Mouse (Mus musculus) forebrain, embryonic 14.5 days (tissue): ENCODE measurements at regions not wholly inside any gene's neighbourhood (a gene's known extent, or its start where the extent isn't known, plus 50 kb on each side); places are given as distances from the start of the nearest gene placed in this dataset.
A peak's percentile ranks its signal among the peaks of the same experiment; 100 is the strongest.

Experiments
- ATAC-seq: fragments of 200-750 bp; cut with Nextera tagmentation; 2 replicates; pipeline ENCODE4 v1.8.0; 2017; ENCODE audit warnings: mild to moderate bottlenecking, moderate library complexity
- DNase-seq: peaks from one replicate; pipeline ENCODE4 v3.0.0-alpha.2; 2015; ENCODE audit warnings: low spot score
- H3K27ac ChIP-seq: fragments of 300-500 bp; sonication (generic); 2 replicates; pipeline ENCODE4 v1.5.1; 2014; ENCODE audit warnings: low read depth, mild to moderate bottlenecking, control low read depth, low read length, moderate library complexity
- H3K27me3 ChIP-seq: fragments of 300-500 bp; sonication (generic); replicated peaks from 2 replicates; pipeline ENCODE4 v1.6.1; 2014; ENCODE audit warnings: low read length, control low read depth, mixed read lengths; ENCODE audit not compliant: control insufficient read depth, insufficient read depth
- H3K36me3 ChIP-seq: fragments of 300-500 bp; sonication (generic); 2 replicates; pipeline ENCODE4 v1.6.1; 2014; ENCODE audit warnings: low read length, control low read depth; ENCODE audit not compliant: control insufficient read depth, insufficient read depth
- H3K4me1 ChIP-seq: fragments of 300-500 bp; sonication (generic); 2 replicates; pipeline ENCODE4 v1.6.1; 2014; ENCODE audit warnings: antibody characterized with exemption, low read length, control low read depth; ENCODE audit not compliant: control insufficient read depth, insufficient read depth
- H3K4me2 ChIP-seq: fragments of 300-500 bp; sonication (generic); 2 replicates; pipeline ENCODE4 v1.6.1; 2014; ENCODE audit warnings: mild to moderate bottlenecking, control low read depth, low read length
- H3K4me3 ChIP-seq: fragments of 300-500 bp; sonication (generic); 2 replicates; pipeline ENCODE4 v1.5.1; 2014; ENCODE audit warnings: low read depth, low read length, control low read depth
- H3K9ac ChIP-seq: fragments of 300-500 bp; sonication (generic); 2 replicates; pipeline ENCODE4 v1.6.1; 2014; ENCODE audit warnings: mild to moderate bottlenecking, low read length, control low read depth, moderate library complexity
- H3K9me3 ChIP-seq: fragments of 300-500 bp; sonication (generic); replicated peaks from 2 replicates; pipeline ENCODE4 v1.6.1; 2016; ENCODE audit warnings: low read length, control low read depth, mixed read lengths; ENCODE audit not compliant: control insufficient read depth
- WGBS: fragments of 180-500 bp; shearing (Covaris S2); extraction: QIAGEN DNeasy Blood & Tissue Kit; methylation state at CpG from one replicate; pipeline ENCODE4 v1.1.7; 2014; 5-methylcytosine and 5-hydroxymethylcytosine counted together

DNA sequence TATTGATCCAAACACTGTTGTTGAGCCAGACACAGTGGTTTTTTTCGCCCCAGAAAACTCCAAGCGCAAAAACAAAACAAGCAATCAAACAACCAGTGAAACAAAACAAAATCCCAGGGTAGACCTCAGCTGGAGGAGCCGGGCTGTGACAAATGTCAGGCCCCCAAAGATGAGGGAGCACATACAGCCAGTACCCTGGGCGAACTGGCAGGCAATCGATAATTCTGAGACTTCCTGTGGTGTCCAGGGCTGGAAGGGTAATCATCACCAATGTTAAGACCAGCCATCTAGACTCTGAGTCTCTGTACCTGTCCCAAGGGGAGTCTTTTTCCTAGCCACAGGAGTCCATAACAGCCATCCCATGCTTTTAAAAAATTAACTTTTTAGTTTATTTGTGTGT lies 80.6 kb downstream of the Mtx3 start:
- H3K9ac ChIP-seq, result no peak overlapping the region
- no peaks in the 10 kb centered on the region for H3K9me3 ChIP-seq
- WGBS, result 85% methylated on average over 5 of the region's 5 CpGs
- H3K36me3 ChIP-seq, result no peaks in the 10 kb centered on the region
- no peak overlapping the region for H3K4me2 ChIP-seq
- no peaks in the 10 kb centered on the region for H3K27me3 ChIP-seq
- no peak for ATAC-seq
- no peak overlapping the region for H3K4me3 ChIP-seq
- H3K4me1 ChIP-seq, result no peaks in the 10 kb centered on the region
- no peak overlapping the region for H3K27ac ChIP-seq
- DNase-seq, result no peak

DNA sequence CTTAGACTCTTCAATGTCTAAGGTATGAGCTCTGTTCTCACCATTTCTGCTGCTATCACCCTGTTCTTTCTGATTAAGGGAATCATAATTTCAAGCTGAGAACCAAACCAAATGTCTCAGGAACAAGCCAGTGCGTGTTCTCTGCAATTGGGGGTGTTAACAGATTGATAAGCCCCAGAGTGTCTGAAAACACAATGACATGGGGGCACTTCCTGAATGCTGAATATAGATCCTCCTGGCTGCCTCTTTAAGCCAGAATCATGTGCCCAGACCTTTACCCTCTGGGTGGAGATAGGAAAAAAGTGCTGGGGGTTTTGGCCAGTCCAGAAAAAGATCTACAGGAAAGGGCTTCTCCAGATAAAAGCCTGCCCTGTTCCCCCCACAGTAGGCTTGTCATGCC lies 84.0 kb downstream of the Mtx3 start:
- H3K9ac ChIP-seq, result no peak overlapping the region
- no peak overlapping the region for H3K27ac ChIP-seq
- no peaks in the 10 kb centered on the region for H3K9me3 ChIP-seq
- no peaks in the 10 kb centered on the region for H3K4me1 ChIP-seq
- H3K4me3 ChIP-seq, result no peak overlapping the region
- ATAC-seq (no peak), DNase-seq (no peak)
- no peak overlapping the region for H3K4me2 ChIP-seq
- H3K27me3 ChIP-seq, result no peaks in the 10 kb centered on the region
- WGBS, result 80% methylated on average over 1 of the region's 1 CpGs
- H3K36me3 ChIP-seq, result no peaks in the 10 kb centered on the region

DNA sequence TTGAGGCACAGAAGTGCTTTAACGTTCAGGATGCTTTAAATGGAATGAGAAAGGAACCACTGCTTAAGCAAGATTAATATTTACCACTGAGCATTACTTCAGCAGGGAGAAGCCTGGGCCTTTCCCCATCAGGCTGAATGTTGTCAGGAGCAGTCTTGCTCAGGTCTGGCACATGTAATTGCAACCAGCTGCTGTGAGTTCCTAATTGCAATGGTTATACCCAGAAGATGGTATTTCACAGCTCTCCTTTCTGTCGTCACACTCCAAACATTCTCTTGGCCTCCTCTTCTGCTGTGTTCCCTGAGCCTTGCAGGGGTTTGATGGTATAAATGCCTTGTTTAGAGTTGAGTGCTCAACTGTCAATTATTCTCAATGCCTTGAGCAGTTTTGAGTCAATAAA lies 87.1 kb downstream of the Mtx3 start:
- no peak overlapping the region for H3K27ac ChIP-seq
- no peaks in the 10 kb centered on the region for H3K9me3 ChIP-seq
- DNase-seq (peak; percentile 14), ATAC-seq (no peak)
- H3K4me2 ChIP-seq, result no peak overlapping the region
- no peak overlapping the region for H3K4me3 ChIP-seq
- no peaks in the 10 kb centered on the region for H3K27me3 ChIP-seq
- H3K9ac ChIP-seq, result no peak overlapping the region
- H3K4me1 ChIP-seq, result no peaks in the 10 kb centered on the region
- H3K36me3 ChIP-seq, result no peaks in the 10 kb centered on the region
- WGBS, result 80% methylated on average over 2 of the region's 2 CpGs

DNA sequence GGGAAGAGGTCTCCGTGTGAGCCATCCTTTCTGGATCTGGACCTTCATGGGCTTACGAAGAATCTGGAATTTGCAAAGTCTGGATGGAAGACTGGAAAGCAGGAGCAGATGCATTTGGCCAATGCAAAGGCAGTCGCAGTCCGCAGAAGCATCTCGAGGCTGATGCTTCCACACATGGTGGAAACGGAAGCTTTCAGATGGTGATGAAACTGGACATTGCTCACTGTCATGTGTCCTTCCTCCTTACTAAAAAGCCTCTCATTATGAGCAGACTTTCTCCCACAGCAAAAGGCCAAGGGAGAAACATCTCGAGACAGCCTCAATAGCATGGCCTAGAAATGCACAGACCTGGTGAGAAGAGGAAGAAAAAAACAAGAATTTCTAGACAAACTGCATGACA lies 94.5 kb downstream of the Mtx3 start:
- H3K4me2 ChIP-seq, result no peak overlapping the region
- 93% methylated on average over 7 of the region's 7 CpGs for WGBS
- no peak for DNase-seq
- ATAC-seq, result no peak
- H3K27me3 ChIP-seq, result no peaks in the 10 kb centered on the region
- H3K27ac ChIP-seq, result no peak overlapping the region
- no peaks in the 10 kb centered on the region for H3K4me1 ChIP-seq
- H3K9me3 ChIP-seq, result no peaks in the 10 kb centered on the region
- H3K9ac ChIP-seq, result no peak overlapping the region
- H3K36me3 ChIP-seq, result no peaks in the 10 kb centered on the region
- no peak overlapping the region for H3K4me3 ChIP-seq

DNA sequence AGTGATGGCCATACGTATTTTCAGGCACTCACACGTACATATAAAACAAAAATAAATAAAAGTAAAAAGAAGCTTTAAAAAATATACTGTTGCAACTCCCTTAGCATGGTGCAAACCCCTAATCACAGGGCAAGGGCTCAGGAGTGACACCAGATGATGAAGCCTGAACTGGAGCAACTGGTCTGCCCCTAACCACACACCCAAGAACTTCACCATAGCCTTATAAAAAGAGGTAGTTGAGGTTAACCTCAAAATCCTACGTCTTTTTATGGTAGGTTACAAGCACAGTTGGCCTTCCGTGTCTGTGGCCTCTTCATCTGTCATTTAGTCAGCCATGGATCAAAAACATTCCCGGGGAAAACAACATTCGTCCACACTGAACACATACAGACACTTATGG lies 96.0 kb downstream of the Mtx3 start:
- no peaks in the 10 kb centered on the region for H3K27me3 ChIP-seq
- DNase-seq (no peak), ATAC-seq (no peak)
- no peak overlapping the region for H3K4me2 ChIP-seq
- no peaks in the 10 kb centered on the region for H3K4me1 ChIP-seq
- no peaks in the 10 kb centered on the region for H3K36me3 ChIP-seq
- H3K9me3 ChIP-seq, result no peaks in the 10 kb centered on the region
- no peak overlapping the region for H3K27ac ChIP-seq
- H3K4me3 ChIP-seq, result no peak overlapping the region
- H3K9ac ChIP-seq, result no peak overlapping the region
- WGBS, result 88% methylated on average over 6 of the region's 6 CpGs

DNA sequence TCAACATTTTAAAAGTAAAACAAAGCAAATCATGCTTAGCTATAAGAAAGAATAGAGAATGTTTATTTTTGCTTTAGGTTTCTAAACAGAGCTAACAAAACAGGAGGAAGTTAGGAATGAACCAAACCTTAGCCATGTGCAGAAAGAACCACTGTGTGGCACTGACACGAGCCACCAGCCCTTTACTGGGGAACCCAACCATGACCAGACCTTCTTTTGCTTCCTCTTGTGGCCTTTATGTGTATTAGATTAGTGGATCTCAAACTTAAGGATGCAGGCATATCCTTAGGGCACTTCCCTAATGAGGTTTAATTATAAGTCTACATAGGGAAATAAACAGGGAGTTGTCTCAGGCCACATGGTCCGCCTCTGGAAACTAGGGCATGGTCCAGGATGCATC lies 104.0 kb downstream of the Mtx3 start:
- 70% methylated on average over 2 of the region's 2 CpGs for WGBS
- Histone ChIP-seq H3K36me3 (no peaks in the 10 kb centered on the region), H3K9ac (no peak overlapping the region), H3K27ac (no peak overlapping the region), H3K4me3 (no peak overlapping the region), H3K9me3 (no peaks in the 10 kb centered on the region), H3K4me2 (no peak overlapping the region), H3K4me1 (no peaks in the 10 kb centered on the region), H3K27me3 (no peaks in the 10 kb centered on the region)
- ATAC-seq (no peak), DNase-seq (no peak)

DNA sequence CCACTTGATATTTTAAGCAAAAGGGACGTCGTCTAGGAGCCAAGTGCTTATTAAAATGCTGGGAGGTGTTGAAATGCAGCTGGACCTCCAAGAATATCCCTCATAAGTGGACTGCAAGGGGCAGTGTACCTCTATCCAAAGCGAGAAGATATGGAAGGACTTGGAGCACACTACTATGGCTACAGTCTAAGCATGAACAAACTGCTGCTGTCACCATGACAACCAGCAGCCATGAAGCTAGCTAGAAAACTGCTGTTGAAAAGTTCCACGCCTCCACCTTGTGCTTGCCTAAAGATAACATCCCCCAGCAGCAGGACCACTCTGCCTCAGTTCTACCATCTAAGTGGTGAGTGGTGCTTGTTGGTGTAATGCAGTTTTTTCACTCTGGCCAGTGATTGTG lies 115.5 kb downstream of the Mtx3 start:
- no peak for ATAC-seq
- peak; percentile 31 for DNase-seq
- no peaks in the 10 kb centered on the region for H3K9me3 ChIP-seq

DNA sequence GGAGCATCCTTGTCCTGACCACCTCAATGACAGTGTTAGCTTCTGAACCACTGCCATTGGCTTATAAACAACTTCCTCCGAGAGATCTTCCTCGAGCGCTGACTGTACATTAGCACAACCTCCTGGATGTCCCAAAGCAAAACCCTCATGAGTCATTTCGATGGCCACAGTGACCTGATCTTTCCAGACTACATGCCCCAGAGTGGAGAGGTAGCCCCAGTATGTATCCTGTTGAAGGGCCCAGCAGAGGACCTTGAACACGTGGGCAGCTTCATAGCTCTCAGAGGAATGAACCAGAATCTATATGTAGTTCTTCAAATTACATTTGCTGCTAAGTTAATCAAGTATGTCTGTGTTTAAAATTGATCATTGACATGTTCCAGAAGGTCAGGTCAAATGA lies 118.1 kb downstream of the Mtx3 start:
- no peaks in the 10 kb centered on the region for H3K27me3 ChIP-seq
- no peak overlapping the region for H3K27ac ChIP-seq
- H3K4me3 ChIP-seq, result no peak overlapping the region
- H3K9me3 ChIP-seq, result no peaks in the 10 kb centered on the region
- DNase-seq (no peak), ATAC-seq (no peak)
- no peak overlapping the region for H3K9ac ChIP-seq
- no peaks in the 10 kb centered on the region for H3K4me1 ChIP-seq
- no peaks in the 10 kb centered on the region for H3K36me3 ChIP-seq
- WGBS, result 88% methylated on average over 5 of the region's 5 CpGs
- H3K4me2 ChIP-seq, result no peak overlapping the region

More for the DNA sequence above, 115.5 kb downstream of the Mtx3 start:
- 65% methylated on average over 4 of the region's 4 CpGs for WGBS
- no peak overlapping the region for H3K4me3 ChIP-seq
- no peaks in the 10 kb centered on the region for H3K4me1 ChIP-seq
- no peaks in the 10 kb centered on the region for H3K36me3 ChIP-seq
- no peaks in the 10 kb centered on the region for H3K27me3 ChIP-seq
- no peak overlapping the region for H3K27ac ChIP-seq
- H3K9ac ChIP-seq, result no peak overlapping the region
- H3K4me2 ChIP-seq, result no peak overlapping the region

DNA sequence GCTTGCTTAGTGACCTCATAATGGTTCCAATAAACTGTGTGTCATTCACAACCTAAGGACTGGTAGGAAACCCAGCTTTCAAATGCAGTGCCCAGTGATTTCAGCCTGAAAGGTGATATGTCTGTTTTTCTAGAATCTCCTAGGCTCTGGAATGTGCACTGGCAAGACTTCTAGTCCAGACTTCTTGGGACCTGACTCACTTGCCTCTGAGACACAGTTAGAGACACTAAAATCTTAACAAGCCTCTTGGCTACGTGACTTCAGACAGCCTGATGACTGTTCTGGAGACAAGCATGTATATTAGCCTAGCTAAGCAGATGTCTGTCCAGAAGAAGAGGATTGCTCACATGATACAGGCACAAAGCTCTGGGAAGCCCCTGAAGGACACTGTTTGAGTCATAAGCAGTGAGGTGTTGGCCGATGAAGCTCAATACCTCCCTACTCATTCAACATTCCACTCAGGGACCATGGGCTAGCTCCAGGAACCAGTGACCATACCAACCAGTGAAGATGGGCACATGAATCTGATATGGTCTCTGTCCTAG lies 118.9 kb downstream of the Mtx3 start:
- Histone ChIP-seq H3K4me1 (no peaks in the 10 kb centered on the region), H3K36me3 (no peaks in the 10 kb centered on the region), H3K27ac (no peak overlapping the region), H3K4me3 (no peak overlapping the region), H3K4me2 (no peak overlapping the region), H3K9me3 (no peaks in the 10 kb centered on the region), H3K27me3 (no peaks in the 10 kb centered on the region), H3K9ac (no peak overlapping the region)
- DNase-seq (no peak), ATAC-seq (no peak)
- WGBS, result 94% methylated on average over 2 of the region's 2 CpGs
